Mouse (Mus musculus): ENCODE measurements around the gene Mgat5.

DNA sequence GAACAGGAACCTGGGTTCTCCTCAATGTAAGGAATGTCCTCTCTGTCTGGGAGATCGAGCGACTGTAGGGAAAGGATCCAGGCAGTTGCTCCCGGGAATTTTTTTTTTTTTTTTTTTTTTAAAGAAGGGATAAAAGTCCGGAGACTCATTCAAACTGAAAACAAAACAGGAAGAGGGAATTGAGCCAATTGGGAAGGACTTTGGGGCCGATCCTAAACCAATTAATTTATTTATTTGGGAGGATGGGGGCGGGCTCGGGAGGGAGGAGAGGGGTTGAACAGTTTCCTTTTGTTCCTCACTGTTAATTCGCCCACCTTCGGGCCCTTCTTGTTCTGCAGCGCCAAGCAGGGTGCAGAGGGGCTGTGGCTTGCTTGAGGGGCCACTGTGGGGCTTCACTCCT, 278.1 kb downstream of the Mgat5 start:
- TF ChIP-seq MAFK (IDR thresholded peaks at IDR 0.05; ENCODE audit: insufficient read depth, low read depth, low read length) (no peak), ZC3H11A (IDR thresholded peaks at IDR 0.05; ENCODE audit: borderline replicate concordance, low read depth, low read length) (no peak), ZNF384 (IDR thresholded peaks at IDR 0.05; ENCODE audit: low read depth, low read length) (peak; percentile 45; the same call in 1 of the 2 replicates)
